Comparison of ENCODE assay signal across 33 mouse cellular contexts in genomic region chr13:11882359-11882758, GRCm38 (mm10).
"Had no signal": no experiment of that assay in that cellular context is flagged by ENCODE, and none has a peak within 500 bp of the region (broad histone marks: within the 10 kb centered on the region; RNA-seq: fewer than 3 reads in every experiment).

No protein-coding gene starts in this region.

- ATAC-seq: hindbrain, embryonic 16.5 days; hindbrain, postnatal 0 days; inflammation-experienced regulatory T-cells, adult 6 months; intestine, embryonic 15.5 days; intestine, embryonic 16.5 days; intestine, postnatal 0 days had no signal

- H3K27ac ChIP-seq: heart, embryonic 13.5 days; heart, embryonic 15.5 days; hindbrain, embryonic 10.5 days; hindbrain, embryonic 12.5 days; hindbrain, embryonic 13.5 days; hindbrain, embryonic 14.5 days; hindbrain, embryonic 15.5 days; hindbrain, postnatal 0 days; intestine, embryonic 15.5 days; kidney, embryonic 15.5 days; kidney, postnatal 0 days; layer of hippocampus, adult 2 months; left cerebral cortex, adult 2 months had no signal

- H3K9ac ChIP-seq: heart, embryonic 13.5 days; heart, embryonic 15.5 days; hindbrain, embryonic 12.5 days; hindbrain, embryonic 13.5 days; hindbrain, embryonic 14.5 days; hindbrain, embryonic 15.5 days; intestine, embryonic 15.5 days; kidney, embryonic 15.5 days had no signal

- H3K27me3 ChIP-seq: heart, embryonic 13.5 days; heart, embryonic 15.5 days; hindbrain, embryonic 12.5 days; hindbrain, embryonic 13.5 days; hindbrain, embryonic 15.5 days; intestine, embryonic 15.5 days; kidney, embryonic 15.5 days had no signal

- H3K9me3 ChIP-seq: heart, embryonic 13.5 days; heart, embryonic 15.5 days; hindbrain, embryonic 10.5 days; hindbrain, embryonic 12.5 days; hindbrain, embryonic 13.5 days; hindbrain, embryonic 15.5 days; intestine, embryonic 15.5 days; kidney, embryonic 15.5 days had no signal

- H3K4me1 ChIP-seq: hindbrain, embryonic 12.5 days; intestine, embryonic 15.5 days; kidney, embryonic 15.5 days had no signal

- H3K4me3 ChIP-seq: heart, embryonic 13.5 days; heart, embryonic 15.5 days; hindbrain, embryonic 10.5 days; hindbrain, embryonic 12.5 days; hindbrain, embryonic 13.5 days; hindbrain, embryonic 15.5 days; intestine, embryonic 15.5 days; kidney, embryonic 15.5 days; layer of hippocampus, adult 2 months; left cerebral cortex, adult 2 months had no signal

- DNase-seq: heart, postnatal 10 days; heart, postnatal 14 days; heart, postnatal 36 days; heart, postnatal 4 days; kidney, adult 11 months; kidney, adult 18-20 months; kidney, adult 2 months; kidney, adult 8-10 months; kidney, adult 9 months; kidney, postnatal 10 days; kidney, postnatal 14 days; kidney, postnatal 25 days; kidney, postnatal 36 days; kidney, postnatal 4 days; layer of hippocampus, adult 9-11 months; layer of hippocampus, postnatal 36 days had no signal

- H3K4me2 ChIP-seq: heart, embryonic 13.5 days; heart, embryonic 15.5 days; hindbrain, embryonic 12.5 days; hindbrain, embryonic 13.5 days; hindbrain, embryonic 14.5 days; hindbrain, embryonic 15.5 days; intestine, embryonic 15.5 days; kidney, embryonic 15.5 days had no signal

- H3K36me3 ChIP-seq: hindbrain, embryonic 10.5 days; hindbrain, embryonic 12.5 days; hindbrain, embryonic 13.5 days; hindbrain, embryonic 15.5 days; intestine, embryonic 15.5 days; kidney, embryonic 15.5 days had no signal
